Mouse (Mus musculus) embryonic facial prominence, embryonic 13.5 days (tissue): ENCODE data around the gene Fam20c. TPM values are rescaled to one million over a fixed set of nuclear protein-coding genes. Genes with fewer than 3 reads are reported as not detected.
A peak's percentile ranks its signal among the peaks of the same experiment; 100 is the strongest.

Experiments used
- ATAC-seq: fragments of 200-750 bp; cut with Nextera tagmentation; 2 replicates; pipeline ENCODE4 v1.8.0; 2017; ENCODE audit warnings: low read depth; ENCODE audit not compliant: insufficient number of reproducible peaks, insufficient read depth, low FRiP score, low TSS enrichment
- H3K27ac ChIP-seq: fragments of 300-500 bp; sonication (generic); 2 replicates; pipeline ENCODE4 v1.5.1; 2015; ENCODE audit warnings: moderate library complexity, mild to moderate bottlenecking, inconsistent platforms
- H3K27me3 ChIP-seq: fragments of 300-500 bp; sonication (generic); 2 replicates; pipeline ENCODE4 v1.6.1; 2015; ENCODE audit warnings: mild to moderate bottlenecking, inconsistent platforms
- H3K36me3 ChIP-seq: fragments of 300-500 bp; sonication (generic); 2 replicates; pipeline ENCODE4 v1.6.1; 2015; ENCODE audit warnings: mild to moderate bottlenecking, inconsistent platforms
- H3K4me1 ChIP-seq: fragments of 300-500 bp; sonication (generic); 2 replicates; pipeline ENCODE4 v1.6.1; 2015; ENCODE audit warnings: inconsistent platforms
- H3K4me2 ChIP-seq: fragments of 300-500 bp; sonication (generic); 2 replicates; pipeline ENCODE4 v1.6.1; 2015; ENCODE audit warnings: moderate library complexity, mild to moderate bottlenecking, inconsistent platforms
- H3K4me3 ChIP-seq: fragments of 300-500 bp; sonication (generic); 2 replicates; pipeline ENCODE4 v1.5.1; 2015; ENCODE audit warnings: mild to moderate bottlenecking, inconsistent platforms
- H3K9ac ChIP-seq: fragments of 300-500 bp; sonication (generic); 2 replicates; pipeline ENCODE4 v1.6.1; 2015; ENCODE audit warnings: mild to moderate bottlenecking, inconsistent platforms
- H3K9me3 ChIP-seq: fragments of 300-500 bp; sonication (generic); 2 replicates; pipeline ENCODE4 v1.6.1; 2016; ENCODE audit warnings: inconsistent platforms
- WGBS: fragments of 180-500 bp; shearing (Covaris S2); methylation state at CpG from one replicate; pipeline ENCODE4 v1.1.7; 2015; ENCODE audit warnings: mixed read lengths; 5-methylcytosine and 5-hydroxymethylcytosine counted together
- polyA plus RNA-seq: library from polyadenylated mRNA; unstranded; fragments of >200 nt; fragmentation: Nextera tagmentation; extraction: Ambion mirVana; gene quantifications from 2 replicates; pipeline ENCODE4 v1.2.1, GENCODE M21; 2015

The Fam20c gene
- polyA plus RNA-seq, 1 experiment from 2014 or later: 2.9 TPM

DNA sequence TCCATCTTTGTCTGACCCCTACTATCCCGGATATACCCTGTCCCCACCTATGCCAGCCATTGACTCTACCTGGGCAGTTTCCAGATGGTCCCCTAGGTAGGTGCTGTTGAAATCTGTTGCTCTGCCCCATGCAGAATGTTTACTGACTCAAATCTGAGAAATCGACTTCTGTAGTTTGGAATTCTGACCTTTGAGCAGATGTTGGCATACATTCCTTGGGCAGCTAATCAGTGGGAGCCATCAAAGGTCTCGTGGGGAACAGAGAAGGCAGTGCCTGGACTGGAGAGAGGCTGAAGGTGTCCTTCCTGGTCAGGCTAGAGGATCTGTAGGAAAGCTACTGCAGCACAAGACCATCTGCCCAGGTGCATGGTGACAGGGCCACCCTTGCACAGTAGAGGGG is 70.8 kb downstream of the Fam20c start:
- Histone ChIP-seq H3K27me3 (peaks cover 52% of the 10 kb centered on the region), H3K4me3 (no peak overlapping the region), H3K9me3 (no peaks in the 10 kb centered on the region), H3K4me2 (no peak overlapping the region), H3K36me3 (no peaks in the 10 kb centered on the region), H3K4me1 (peaks cover 11% of the 10 kb centered on the region), H3K27ac (no peak overlapping the region), H3K9ac (no peak overlapping the region)
- no peak; the same call in 1 of the 2 replicates for ATAC-seq
- 60% methylated on average over 3 of the region's 3 CpGs for WGBS

DNA sequence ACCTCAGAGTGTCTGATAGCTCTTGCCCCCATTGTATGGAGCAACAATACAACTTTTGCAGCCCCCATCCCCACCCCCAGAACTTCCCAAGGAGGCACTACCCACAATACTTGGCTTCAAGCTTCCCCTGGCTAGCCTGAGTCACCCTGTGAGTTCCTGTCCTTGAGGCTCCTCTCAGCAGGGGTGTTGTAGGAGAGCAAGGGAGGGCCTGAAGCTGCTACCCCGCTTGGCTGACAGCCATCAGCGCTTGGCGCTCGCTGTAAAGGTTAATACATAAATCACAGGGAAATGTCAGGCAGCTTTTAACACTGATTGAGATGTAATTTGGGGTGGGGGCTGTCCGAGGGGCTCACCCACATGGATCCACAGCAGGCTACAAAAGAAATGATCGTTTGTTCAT is 79.1 kb downstream of the Fam20c start:
- Histone ChIP-seq H3K9ac (no peak overlapping the region), H3K36me3 (no peaks in the 10 kb centered on the region), H3K27me3 (no peaks in the 10 kb centered on the region), H3K27ac (no peak overlapping the region), H3K4me1 (peaks cover 7% of the 10 kb centered on the region), H3K4me3 (no peak overlapping the region), H3K9me3 (no peaks in the 10 kb centered on the region), H3K4me2 (no peak overlapping the region)
- ATAC-seq: no peak
- WGBS: 54% methylated on average over 6 of the region's 6 CpGs

DNA sequence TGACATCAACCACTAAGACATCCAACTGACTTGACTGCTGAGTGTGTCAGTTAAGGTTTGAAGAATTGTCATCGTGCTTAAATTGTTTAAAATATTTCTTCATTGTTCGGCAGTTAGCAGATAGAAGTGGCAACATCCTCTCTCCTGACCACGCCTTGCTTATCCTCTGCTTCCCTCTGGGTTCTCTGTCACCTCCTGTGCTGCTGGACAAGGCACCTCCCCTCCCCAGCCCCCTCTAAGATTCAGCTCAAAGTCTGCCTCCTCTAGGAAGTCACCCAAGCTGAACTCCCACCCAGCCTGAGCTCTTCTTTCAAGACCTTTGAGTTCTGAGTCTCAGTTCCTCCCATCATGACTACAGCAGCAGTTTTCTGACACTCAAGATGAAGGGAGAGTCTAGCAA is 80.6 kb downstream of the Fam20c start:
- Histone ChIP-seq H3K27ac (no peak overlapping the region), H3K4me2 (no peak overlapping the region), H3K27me3 (no peaks in the 10 kb centered on the region), H3K4me3 (no peak overlapping the region), H3K9me3 (no peaks in the 10 kb centered on the region), H3K36me3 (no peaks in the 10 kb centered on the region), H3K9ac (no peak overlapping the region), H3K4me1 (peaks cover 7% of the 10 kb centered on the region)
- no peak for ATAC-seq
- 83% methylated on average over 3 of the region's 3 CpGs for WGBS

DNA sequence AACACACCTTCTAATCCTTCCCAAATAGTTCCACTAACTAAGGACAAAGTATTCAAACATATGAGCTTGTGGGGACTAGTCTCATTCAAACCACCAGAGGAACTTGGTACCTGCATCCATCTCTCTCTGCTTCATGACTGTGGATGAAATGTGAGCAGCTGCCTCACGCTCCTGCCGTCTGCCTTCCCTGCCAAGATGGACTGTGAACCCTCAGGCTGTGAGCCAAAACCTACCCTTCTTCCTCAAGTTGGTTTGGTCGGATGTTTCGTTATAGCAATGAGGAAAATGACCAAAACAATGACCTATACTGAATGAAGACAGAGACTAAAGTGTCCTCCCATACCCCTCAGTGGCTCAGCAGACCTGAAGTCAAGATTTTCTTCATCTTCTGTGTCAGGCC is 86.7 kb downstream of the Fam20c start:
- no peak overlapping the region for H3K4me3 ChIP-seq
- ATAC-seq: no peak
- H3K9me3 ChIP-seq: no peaks in the 10 kb centered on the region
- no peak overlapping the region for H3K27ac ChIP-seq
- no peaks in the 10 kb centered on the region for H3K27me3 ChIP-seq
- H3K4me1 ChIP-seq: no peaks in the 10 kb centered on the region
- WGBS: 88% methylated on average over 4 of the region's 4 CpGs
- H3K4me2 ChIP-seq: no peak overlapping the region
- no peaks in the 10 kb centered on the region for H3K36me3 ChIP-seq
- H3K9ac ChIP-seq: no peak overlapping the region

DNA sequence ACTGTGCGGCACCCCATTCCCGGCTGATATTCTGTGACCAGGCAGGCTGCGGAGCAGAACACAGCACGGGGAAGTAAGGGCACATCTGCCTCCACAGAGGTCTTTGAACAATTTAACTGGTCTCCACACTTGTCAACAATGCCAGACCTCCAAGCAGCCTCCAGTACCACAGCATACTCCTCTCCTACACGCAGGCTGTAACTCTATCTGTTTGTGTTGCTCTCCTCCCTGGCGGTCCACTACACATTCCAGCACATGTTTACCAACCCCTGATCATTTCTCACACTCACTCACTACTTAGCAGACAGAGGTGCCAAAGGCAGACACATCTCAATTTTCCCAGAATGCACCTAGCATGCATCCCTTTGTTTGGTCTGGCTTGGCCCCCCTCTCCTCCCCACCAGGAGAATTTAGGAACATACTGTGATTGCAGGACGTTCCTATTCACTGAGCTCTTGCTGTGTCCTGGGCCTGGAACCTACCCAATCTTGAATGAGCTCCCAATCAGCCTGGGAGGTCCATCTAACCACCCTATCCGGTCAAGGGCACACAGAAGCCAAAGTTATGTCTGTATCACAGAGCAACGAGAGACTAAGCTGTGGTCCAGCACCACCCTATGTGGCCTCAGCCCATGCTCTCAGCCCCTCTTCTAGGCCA is 89.0 kb downstream of the Fam20c start:
- no peak for ATAC-seq
- Histone ChIP-seq H3K36me3 (no peaks in the 10 kb centered on the region), H3K4me3 (no peak overlapping the region), H3K4me2 (no peak overlapping the region), H3K27ac (no peak overlapping the region), H3K9ac (no peak overlapping the region), H3K27me3 (no peaks in the 10 kb centered on the region), H3K9me3 (no peaks in the 10 kb centered on the region), H3K4me1 (no peaks in the 10 kb centered on the region)
- 71% methylated on average over 9 of the region's 9 CpGs for WGBS

DNA sequence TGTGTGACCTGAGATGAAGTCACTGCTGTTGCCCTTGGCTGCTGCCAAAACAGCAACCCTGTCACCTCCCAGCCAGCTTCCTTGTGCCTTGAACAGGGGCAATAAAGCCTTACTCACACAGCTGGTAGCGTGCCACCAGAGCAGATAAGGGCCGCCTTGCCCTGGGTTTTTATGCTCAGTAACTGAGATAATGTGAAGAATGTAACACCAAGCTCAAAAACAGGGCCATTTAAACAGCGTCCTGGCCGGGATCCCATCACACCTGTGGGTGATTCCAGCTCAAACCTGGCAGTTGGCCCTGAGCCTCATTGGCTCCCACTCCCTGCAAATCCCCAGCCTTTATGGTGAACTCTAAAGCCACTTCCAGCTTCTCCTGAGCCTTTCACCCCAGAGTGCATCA is 92.2 kb downstream of the Fam20c start:
- ATAC-seq: no peak
- 80% methylated on average over 4 of the region's 4 CpGs for WGBS
- Histone ChIP-seq H3K4me1 (no peaks in the 10 kb centered on the region), H3K36me3 (no peaks in the 10 kb centered on the region), H3K9me3 (no peaks in the 10 kb centered on the region), H3K4me3 (no peak overlapping the region), H3K9ac (no peak overlapping the region), H3K27ac (no peak overlapping the region), H3K4me2 (no peak overlapping the region), H3K27me3 (no peaks in the 10 kb centered on the region)

DNA sequence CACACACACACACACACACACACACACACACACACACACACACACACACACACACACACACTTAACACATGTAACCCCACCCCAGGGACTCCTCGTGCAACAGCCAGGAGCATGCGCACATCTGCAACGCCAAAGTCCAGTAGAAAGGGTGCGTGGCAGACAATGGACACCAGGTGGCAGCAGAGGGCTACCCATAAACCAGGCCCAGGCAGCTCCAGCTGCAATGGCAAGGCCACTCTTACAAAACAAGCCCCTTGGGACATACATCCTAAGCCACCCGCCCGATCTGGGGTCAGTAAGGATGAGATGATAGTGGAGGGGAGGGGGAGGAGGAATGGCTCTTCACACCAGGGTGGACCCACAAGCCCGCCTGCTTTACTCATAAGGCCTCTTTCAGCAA is 93.8 kb downstream of the Fam20c start:
- Histone ChIP-seq H3K4me3 (no peak overlapping the region), H3K4me1 (no peaks in the 10 kb centered on the region), H3K27ac (no peak overlapping the region), H3K27me3 (no peaks in the 10 kb centered on the region), H3K9ac (0 out of 2 replicates have a peak overlapping the region, but pooled peaks have one; percentile 8), H3K36me3 (no peaks in the 10 kb centered on the region), H3K9me3 (no peaks in the 10 kb centered on the region), H3K4me2 (peak overlapping the region; percentile 34)
- 7% methylated on average over 7 of the region's 7 CpGs for WGBS
- ATAC-seq: peak; percentile 54; the same call in 1 of the 2 replicates

DNA sequence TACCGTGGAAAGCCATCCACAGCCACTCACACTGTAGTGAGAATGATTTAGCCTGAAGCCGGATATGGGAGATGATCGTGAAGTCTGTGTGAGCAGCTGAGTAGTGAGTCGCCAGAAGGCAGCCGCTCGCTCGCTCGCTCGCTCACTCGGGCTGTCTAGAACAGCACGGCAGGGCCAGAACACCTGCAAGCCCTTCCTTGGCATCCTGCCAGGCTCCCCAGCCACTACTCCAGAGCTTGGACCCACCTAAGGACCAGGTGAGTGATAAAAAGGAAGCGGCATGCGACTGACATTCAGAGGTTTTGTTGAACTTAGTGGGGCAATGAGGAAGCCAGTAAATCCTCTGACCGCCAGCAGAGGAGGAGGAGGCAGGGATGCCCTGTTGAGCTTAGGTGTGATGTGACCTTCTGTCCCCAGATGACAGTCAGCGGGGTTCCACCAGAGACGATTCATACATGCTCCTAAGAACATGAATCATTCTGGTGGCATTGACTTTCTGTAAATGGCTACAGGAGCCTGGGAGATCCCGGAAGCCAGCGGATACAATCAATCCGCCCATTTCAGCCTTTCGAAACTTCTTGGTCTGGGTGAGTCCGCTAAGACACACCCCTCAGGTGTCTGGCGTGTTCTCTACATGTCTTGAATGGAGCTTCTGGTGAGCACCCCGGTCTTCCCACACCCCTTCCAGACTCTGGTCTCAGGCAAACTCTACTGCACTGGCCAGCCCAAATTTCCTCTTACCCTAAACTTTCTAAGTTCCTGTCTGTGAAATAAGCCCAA is 95.6 kb downstream of the Fam20c start:
- H3K4me3 ChIP-seq: no peak overlapping the region
- no peak for ATAC-seq

DNA sequence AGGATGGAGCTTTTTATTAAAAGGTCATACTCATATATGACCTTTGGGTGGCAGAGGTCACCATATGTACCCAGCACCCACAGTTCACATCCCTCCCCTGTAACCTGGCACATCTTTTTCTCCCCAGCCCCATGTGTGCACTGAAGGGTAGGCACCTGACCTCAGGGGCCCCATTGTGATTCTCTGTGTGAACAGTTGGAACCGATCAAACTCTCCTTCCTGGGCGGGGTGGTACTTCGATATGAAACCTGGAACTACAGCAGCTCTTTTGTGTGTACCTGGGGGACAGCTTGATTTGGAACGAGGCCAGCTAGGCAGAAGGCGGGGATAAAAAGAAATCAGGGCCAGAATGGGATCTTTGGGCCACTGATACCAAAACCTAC is 96.1 kb downstream of the Fam20c start:
- Histone ChIP-seq H3K4me2 (no peak overlapping the region), H3K4me1 (no peaks in the 10 kb centered on the region), H3K4me3 (no peak overlapping the region), H3K36me3 (no peaks in the 10 kb centered on the region), H3K27ac (no peak overlapping the region), H3K9me3 (no peaks in the 10 kb centered on the region), H3K27me3 (no peaks in the 10 kb centered on the region), H3K9ac (no peak overlapping the region)
- no peak for ATAC-seq
- WGBS: 73% methylated on average over 5 of the region's 5 CpGs

More for the DNA sequence above, 95.6 kb downstream of the Fam20c start:
- WGBS: 74% methylated on average over 23 of the region's 23 CpGs
- Histone ChIP-seq H3K27me3 (no peaks in the 10 kb centered on the region), H3K4me1 (no peaks in the 10 kb centered on the region), H3K36me3 (no peaks in the 10 kb centered on the region), H3K27ac (no peak overlapping the region), H3K4me2 (no peak overlapping the region), H3K9ac (peak overlapping the region; percentile 18; the same call in 1 of the 2 replicates), H3K9me3 (no peaks in the 10 kb centered on the region)

DNA sequence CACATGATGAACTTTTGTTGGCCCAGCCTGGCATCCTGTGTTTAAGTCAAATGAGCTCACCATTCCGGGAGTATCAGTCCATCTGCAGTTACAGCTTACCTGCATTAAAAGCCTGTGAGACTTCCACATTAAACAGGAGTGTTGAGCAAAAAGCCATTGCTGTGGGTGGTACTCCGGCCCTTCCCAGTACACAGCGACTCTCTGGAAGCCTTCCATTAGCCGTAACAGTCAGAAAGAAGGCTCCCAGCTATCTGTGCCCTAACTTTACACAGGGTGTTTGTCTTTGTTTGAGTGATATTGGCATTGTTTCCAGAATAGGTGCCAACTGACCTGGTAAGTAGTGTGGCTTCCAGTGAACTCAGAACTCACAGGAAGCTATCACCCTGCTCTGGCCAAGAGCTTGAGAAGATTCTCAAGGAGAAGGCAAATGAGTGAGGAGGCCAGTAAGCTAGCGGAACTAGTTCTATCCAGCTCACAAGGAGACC is 97.0 kb downstream of the Fam20c start:
- Histone ChIP-seq H3K27me3 (no peaks in the 10 kb centered on the region), H3K4me2 (no peak overlapping the region), H3K4me1 (no peaks in the 10 kb centered on the region), H3K4me3 (no peak overlapping the region), H3K36me3 (no peaks in the 10 kb centered on the region), H3K9ac (no peak overlapping the region), H3K9me3 (no peaks in the 10 kb centered on the region), H3K27ac (no peak overlapping the region)
- no peak for ATAC-seq
- 90% methylated on average over 5 of the region's 5 CpGs for WGBS

DNA sequence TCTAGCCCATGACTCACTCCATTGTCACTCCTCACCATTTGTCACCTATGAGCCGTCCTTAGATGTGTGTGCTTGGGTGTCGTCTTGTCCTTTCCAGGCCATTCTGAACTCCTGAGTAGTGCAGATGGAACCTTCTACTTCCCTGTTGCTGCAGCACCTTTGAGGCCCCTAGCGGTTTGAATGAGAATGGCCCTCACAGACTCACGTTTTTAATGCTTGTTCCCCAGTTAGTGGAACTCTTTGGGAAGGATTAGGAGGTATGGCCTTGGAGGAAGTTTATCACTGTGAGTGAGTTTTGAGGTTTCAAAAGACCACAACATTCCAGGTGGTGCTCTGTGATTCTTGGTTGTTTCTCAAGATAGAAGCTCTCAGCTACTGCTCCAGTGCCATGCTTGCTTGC is 97.8 kb downstream of the Fam20c start:
- Histone ChIP-seq H3K4me3 (no peak overlapping the region), H3K4me1 (0 out of 2 replicates have a peak, but pooled peaks cover under 1% of the 10 kb centered on the region), H3K9ac (no peak overlapping the region), H3K36me3 (no peaks in the 10 kb centered on the region), H3K4me2 (no peak overlapping the region), H3K9me3 (no peaks in the 10 kb centered on the region), H3K27ac (no peak overlapping the region), H3K27me3 (no peaks in the 10 kb centered on the region)
- 68% methylated on average over 4 of the region's 4 CpGs for WGBS
- no peak for ATAC-seq

DNA sequence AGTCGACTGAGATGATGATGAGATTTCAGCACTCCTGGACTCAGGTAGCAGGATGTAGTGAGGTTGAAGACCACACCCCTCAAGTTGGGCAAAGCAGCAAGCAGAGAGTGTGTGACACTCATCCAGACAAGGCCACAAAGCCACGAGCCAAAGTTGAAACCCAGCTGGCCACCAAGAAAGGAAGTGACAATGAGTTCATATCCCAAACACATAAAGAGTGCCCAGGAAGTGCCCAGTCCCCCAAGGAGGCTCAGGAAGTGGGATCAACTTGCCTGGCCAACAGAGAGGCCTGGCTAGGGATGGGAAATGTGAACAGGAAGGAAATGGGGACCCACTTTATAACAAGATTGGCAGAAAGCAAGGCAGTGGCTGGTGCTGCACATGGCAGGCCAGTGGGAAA is 99.0 kb downstream of the Fam20c start:
- H3K27me3 ChIP-seq: no peaks in the 10 kb centered on the region
- H3K4me2 ChIP-seq: no peak overlapping the region
- no peaks in the 10 kb centered on the region for H3K9me3 ChIP-seq
- H3K9ac ChIP-seq: no peak overlapping the region
- 71% methylated on average over 2 of the region's 2 CpGs for WGBS
- no peak for ATAC-seq
- H3K27ac ChIP-seq: no peak overlapping the region
- no peak overlapping the region for H3K4me3 ChIP-seq
- H3K36me3 ChIP-seq: no peaks in the 10 kb centered on the region
- H3K4me1 ChIP-seq: peaks cover 8% of the 10 kb centered on the region
